Mouse (Mus musculus) hindbrain, embryonic 14.5 days (tissue): ENCODE measurements around the gene Pank4. TPM values are rescaled to one million over a fixed set of nuclear protein-coding genes. Genes with fewer than 3 reads are reported as not detected.

ENCODE experiments used
- ATAC-seq: fragments of 200-750 bp; cut with Nextera tagmentation; 2 replicates; pipeline ENCODE4 v1.8.0; 2017; ENCODE audit warnings: moderate number of reproducible peaks, mild to moderate bottlenecking, moderate TSS enrichment, moderate library complexity; ENCODE audit not compliant: low FRiP score
- DNase-seq: peaks from one replicate; pipeline ENCODE4 v3.0.0-alpha.2; 2015; ENCODE audit warnings: low spot score
- H3K27ac ChIP-seq: fragments of 300-500 bp; sonication (generic); 2 replicates; pipeline ENCODE4 v1.5.1; 2014; ENCODE audit warnings: mild to moderate bottlenecking, moderate library complexity
- H3K27me3 ChIP-seq: fragments of 300-500 bp; sonication (generic); 2 replicates; pipeline ENCODE4 v1.6.1; 2014; ENCODE audit warnings: mild to moderate bottlenecking, low read length, mixed read lengths; ENCODE audit not compliant: control insufficient read depth, insufficient read depth
- H3K36me3 ChIP-seq: fragments of 300-500 bp; sonication (generic); replicated peaks from 2 replicates; pipeline ENCODE4 v1.6.1; 2014; ENCODE audit not compliant: control insufficient read depth, insufficient read depth
- H3K4me1 ChIP-seq: fragments of 300-500 bp; sonication (generic); replicated peaks from 2 replicates; pipeline ENCODE4 v1.6.1; 2014; ENCODE audit warnings: antibody characterized with exemption, low read length, mixed read lengths; ENCODE audit not compliant: control insufficient read depth, insufficient read depth
- H3K4me2 ChIP-seq: fragments of 300-500 bp; sonication (generic); replicated peaks from 2 replicates; pipeline ENCODE4 v1.6.1; 2014; ENCODE audit warnings: mild to moderate bottlenecking, moderate library complexity
- H3K4me3 ChIP-seq: fragments of 300-500 bp; sonication (generic); replicated peaks from 2 replicates; pipeline ENCODE4 v1.5.1; 2014; ENCODE audit warnings: mild to moderate bottlenecking, low read length
- H3K9ac ChIP-seq: fragments of 300-500 bp; sonication (generic); 2 replicates; pipeline ENCODE4 v1.6.1; 2014
- H3K9me3 ChIP-seq: fragments of 300-500 bp; sonication (generic); 2 replicates; pipeline ENCODE4 v1.6.1; 2016; ENCODE audit warnings: low read length; ENCODE audit not compliant: control insufficient read depth
- WGBS: fragments of 180-500 bp; shearing (Covaris S2); extraction: QIAGEN DNeasy Blood & Tissue Kit; methylation state at CpG from one replicate; pipeline ENCODE4 v1.1.7; 2014; 5-methylcytosine and 5-hydroxymethylcytosine counted together
- polyA plus RNA-seq: library from polyadenylated mRNA; unstranded; fragments of >200 nt; fragmentation: Nextera tagmentation; extraction: Ambion mirVana; gene quantifications from 2 replicates; pipeline ENCODE4 v1.2.1, GENCODE M21; 2014

The Pank4 gene
- polyA plus RNA-seq, 1 experiment from 2014 or later: 34.1 TPM

GRCm38 (mm10) chr4:154999379-154999778 is 35.5 kb downstream of the Pank4 start:
- Histone ChIP-seq H3K9ac (no peak overlapping the region), H3K27ac (no peak overlapping the region), H3K4me1 (peaks cover 10% of the 10 kb centered on the region), H3K27me3 (no peaks in the 10 kb centered on the region), H3K4me3 (no peak overlapping the region), H3K36me3 (no peaks in the 10 kb centered on the region), H3K4me2 (no peak overlapping the region), H3K9me3 (no peaks in the 10 kb centered on the region)
- 81% methylated on average over 5 of the region's 5 CpGs for WGBS
- ATAC-seq (no peak), DNase-seq (no peak)

DNA sequence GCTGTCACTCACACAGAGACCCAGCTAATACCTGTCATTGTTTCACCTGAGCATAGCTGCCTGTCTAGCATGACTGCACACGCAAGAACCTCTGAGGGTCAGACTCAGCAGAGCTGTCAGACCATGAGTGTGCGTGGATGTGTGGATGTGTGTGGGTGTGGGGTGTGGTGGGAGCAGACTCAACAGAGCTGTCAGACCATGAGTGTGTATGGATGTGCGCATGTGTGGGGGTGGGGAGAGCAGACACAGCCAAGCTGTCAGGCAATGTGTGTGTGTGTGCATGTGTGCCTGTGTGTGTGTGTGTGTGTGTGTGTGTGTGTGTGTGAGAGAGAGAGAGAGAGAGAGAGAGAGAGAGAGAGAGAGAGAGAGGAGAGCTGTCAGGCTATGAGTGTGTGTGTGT is 41.4 kb downstream of the Pank4 start:
- 86% methylated on average over 3 of the region's 3 CpGs for WGBS
- no peaks in the 10 kb centered on the region for H3K36me3 ChIP-seq
- no peak for ATAC-seq
- no peaks in the 10 kb centered on the region for H3K27me3 ChIP-seq
- H3K27ac ChIP-seq: no peak overlapping the region
- no peak for DNase-seq
- no peaks in the 10 kb centered on the region for H3K4me1 ChIP-seq
- no peak overlapping the region for H3K4me3 ChIP-seq
- no peaks in the 10 kb centered on the region for H3K9me3 ChIP-seq
- no peak overlapping the region for H3K9ac ChIP-seq
- no peak overlapping the region for H3K4me2 ChIP-seq

DNA sequence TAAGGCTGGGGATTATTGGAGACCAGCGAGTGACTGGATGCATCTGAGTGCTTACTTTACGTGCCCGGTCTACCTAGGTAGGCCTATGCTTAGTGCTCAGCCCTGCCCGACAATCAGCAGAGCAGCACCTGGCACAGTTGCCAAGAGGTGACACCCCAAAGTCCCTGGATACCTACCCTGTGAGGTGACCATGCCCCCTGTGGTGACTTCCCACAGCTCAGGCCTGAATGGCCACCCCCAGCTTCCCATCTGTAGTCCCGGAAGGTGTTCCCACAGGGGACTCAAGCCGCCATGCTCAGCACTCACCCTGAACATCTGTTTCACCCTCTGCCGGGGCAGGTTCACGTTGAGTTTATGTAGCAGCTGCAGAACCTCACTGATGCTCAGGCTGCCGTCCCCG is 42.4 kb downstream of the Pank4 start:
- no peak overlapping the region for H3K9ac ChIP-seq
- no peaks in the 10 kb centered on the region for H3K9me3 ChIP-seq
- WGBS: 62% methylated on average over 10 of the region's 10 CpGs
- no peak overlapping the region for H3K4me3 ChIP-seq
- no peak for DNase-seq
- 0 out of 2 replicates have a peak, but pooled peaks cover 5% of the 10 kb centered on the region for H3K4me1 ChIP-seq
- H3K27ac ChIP-seq: no peak overlapping the region
- H3K27me3 ChIP-seq: no peaks in the 10 kb centered on the region
- no peaks in the 10 kb centered on the region for H3K36me3 ChIP-seq
- no peak for ATAC-seq
- H3K4me2 ChIP-seq: no peak overlapping the region

DNA sequence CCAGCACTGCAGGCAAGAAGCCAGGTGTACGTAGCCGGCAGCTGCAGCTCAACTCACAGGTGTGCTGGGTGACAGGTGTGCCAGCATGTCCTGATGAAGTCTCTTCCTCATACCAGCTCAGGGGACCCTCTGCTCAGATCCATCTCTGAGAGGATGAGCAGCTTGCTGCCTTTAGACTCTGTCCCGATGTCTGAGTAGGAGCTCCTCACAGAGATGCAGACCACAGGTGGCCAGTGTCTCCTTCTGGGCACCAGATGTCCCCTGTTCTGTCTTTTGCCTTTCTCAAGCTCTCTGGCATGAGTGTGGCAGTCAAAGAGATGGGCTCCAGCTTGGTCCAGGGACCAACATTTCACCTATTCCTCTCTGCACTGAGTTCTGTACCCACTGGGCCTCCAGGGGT is 43.7 kb downstream of the Pank4 start:
- 90% methylated on average over 3 of the region's 3 CpGs for WGBS
- no peak overlapping the region for H3K9ac ChIP-seq
- no peak overlapping the region for H3K4me3 ChIP-seq
- DNase-seq (no peak), ATAC-seq (no peak)
- H3K4me1 ChIP-seq: 0 out of 2 replicates have a peak, but pooled peaks cover 9% of the 10 kb centered on the region
- no peak overlapping the region for H3K27ac ChIP-seq
- H3K4me2 ChIP-seq: no peak overlapping the region
- no peaks in the 10 kb centered on the region for H3K9me3 ChIP-seq
- no peaks in the 10 kb centered on the region for H3K36me3 ChIP-seq
- no peaks in the 10 kb centered on the region for H3K27me3 ChIP-seq

- ATAC-seq (no peak), DNase-seq (no peak)
- Histone ChIP-seq H3K27me3 (no peaks in the 10 kb centered on the region), H3K27ac (no peak overlapping the region), H3K9me3 (no peaks in the 10 kb centered on the region), H3K4me3 (no peak overlapping the region), H3K4me2 (no peak overlapping the region), H3K9ac (no peak overlapping the region), H3K4me1 (0 out of 2 replicates have a peak, but pooled peaks cover 9% of the 10 kb centered on the region), H3K36me3 (no peaks in the 10 kb centered on the region)
Observed at GRCm38 (mm10) chr4:155008075-155008474, 44.2 kb downstream of the Pank4 start.

GRCm38 (mm10) chr4:155009216-155009615 is 45.3 kb downstream of the Pank4 start:
- Histone ChIP-seq H3K4me2 (no peak overlapping the region), H3K9me3 (no peaks in the 10 kb centered on the region), H3K9ac (no peak overlapping the region), H3K36me3 (no peaks in the 10 kb centered on the region), H3K4me3 (no peak overlapping the region), H3K27me3 (no peaks in the 10 kb centered on the region), H3K27ac (no peak overlapping the region), H3K4me1 (0 out of 2 replicates have a peak, but pooled peaks cover 11% of the 10 kb centered on the region)
- ATAC-seq (no peak), DNase-seq (no peak)
- 88% methylated on average over 3 of the region's 3 CpGs for WGBS

GRCm38 (mm10) chr4:155010870-155011269 is 46.9 kb downstream of the Pank4 start:
- DNase-seq (peak; percentile 41), ATAC-seq (no peak)
- H3K27ac ChIP-seq: no peak overlapping the region
- no peaks in the 10 kb centered on the region for H3K36me3 ChIP-seq
- no peaks in the 10 kb centered on the region for H3K27me3 ChIP-seq
- H3K9me3 ChIP-seq: no peaks in the 10 kb centered on the region
- H3K4me1 ChIP-seq: peaks cover 17% of the 10 kb centered on the region; the same call in 1 of the 2 replicates
- no peak overlapping the region for H3K9ac ChIP-seq
- no peak overlapping the region for H3K4me2 ChIP-seq
- 80% methylated on average over 5 of the region's 5 CpGs for WGBS
- no peak overlapping the region for H3K4me3 ChIP-seq

- no peak overlapping the region for H3K4me3 ChIP-seq
- no peak overlapping the region for H3K4me2 ChIP-seq
- no peak overlapping the region for H3K27ac ChIP-seq
- DNase-seq (no peak), ATAC-seq (no peak)
- peaks cover 17% of the 10 kb centered on the region; the same call in 1 of the 2 replicates for H3K4me1 ChIP-seq
- H3K27me3 ChIP-seq: no peaks in the 10 kb centered on the region
- 81% methylated on average over 8 of the region's 8 CpGs for WGBS
- H3K9ac ChIP-seq: no peak overlapping the region
- no peaks in the 10 kb centered on the region for H3K9me3 ChIP-seq
- H3K36me3 ChIP-seq: no peaks in the 10 kb centered on the region
Observed at GRCm38 (mm10) chr4:155011312-155012025, 47.5 kb downstream of the Pank4 start.

DNA sequence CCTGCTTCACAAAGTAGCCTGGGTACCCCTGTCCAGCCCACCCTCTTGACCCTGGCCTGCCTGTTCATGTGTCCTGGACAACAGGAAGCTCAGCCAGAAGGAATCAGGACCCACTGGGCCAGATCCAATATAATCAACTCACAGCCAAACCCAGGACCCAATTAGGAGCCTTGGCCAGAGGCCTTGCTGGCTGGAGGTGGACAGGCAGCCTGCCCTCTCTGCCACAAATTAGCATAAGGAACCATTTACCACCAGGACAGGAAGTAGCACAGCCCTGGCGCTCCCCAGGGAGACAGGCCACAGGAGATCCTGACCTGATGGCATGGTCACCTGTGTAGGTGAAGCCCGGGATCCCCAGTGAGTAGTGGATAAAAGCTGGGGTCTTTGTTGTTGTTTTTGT is 48.2 kb downstream of the Pank4 start:
- Histone ChIP-seq H3K9me3 (no peaks in the 10 kb centered on the region), H3K4me3 (no peak overlapping the region), H3K4me1 (peaks cover 17% of the 10 kb centered on the region; the same call in 1 of the 2 replicates), H3K27me3 (no peaks in the 10 kb centered on the region), H3K27ac (no peak overlapping the region), H3K9ac (no peak overlapping the region), H3K4me2 (no peak overlapping the region), H3K36me3 (no peaks in the 10 kb centered on the region)
- WGBS: 67% methylated on average over 2 of the region's 2 CpGs
- DNase-seq (no peak), ATAC-seq (no peak)
